Mouse (Mus musculus) heart, adult 2 months (tissue): ENCODE results near the gene Arfgap3. TPM values are rescaled to one million over a fixed set of nuclear protein-coding genes. Genes with fewer than 3 reads are reported as not detected.

Experiments used
- DNase-seq, 2 experiments: peaks; one replicate each; pipeline ENCODE4 v3.0.0; 2021
- H3K27ac ChIP-seq: fragments of 200-600 bp; 2 replicates; pipeline ENCODE4 v1.8.1; 2022
- H3K27me3 ChIP-seq: fragments of 200-500 bp; 2 replicates; pipeline ENCODE4 v1.6.1; 2012; ENCODE audit warnings: mild to moderate bottlenecking, low read length, inconsistent platforms, mixed read lengths; ENCODE audit not compliant: control insufficient read depth, insufficient read depth
- H3K36me3 ChIP-seq: fragments of 200-500 bp; 2 replicates; pipeline ENCODE4 v1.6.1; 2012; ENCODE audit warnings: low read length, inconsistent platforms; ENCODE audit not compliant: control insufficient read depth, insufficient read depth
- H3K4me1 ChIP-seq: fragments of 200-500 bp; 2 replicates; pipeline ENCODE4 v1.6.1; 2011; ENCODE audit warnings: low read length; ENCODE audit not compliant: control insufficient read depth, insufficient read depth
- H3K4me3 ChIP-seq: fragments of 200-600 bp; 2 replicates; pipeline ENCODE4 v1.8.1; 2022
- H3K79me2 ChIP-seq: fragments of 200-500 bp; replicated peaks from 2 replicates; pipeline ENCODE4 v1.6.1; 2012; ENCODE audit warnings: mild to moderate bottlenecking, inconsistent platforms, low read length, moderate library complexity, mixed read lengths; ENCODE audit not compliant: control insufficient read depth, insufficient read depth
- H3K9ac ChIP-seq: fragments of 200-500 bp; 2 replicates; pipeline ENCODE4 v1.6.1; 2012; ENCODE audit warnings: low read depth, mild to moderate bottlenecking, control low read depth, inconsistent platforms, low read length, mixed read lengths
- CTCF ChIP-seq: fragments of 200-600 bp; IDR thresholded peaks from 2 replicates; pipeline ENCODE4 v1.8.1; 2022; ENCODE audit warnings: antibody characterized with exemption, mild to moderate bottlenecking, moderate library complexity
- EP300 ChIP-seq: fragments of 200-500 bp; IDR thresholded peaks from 2 replicates; pipeline ENCODE4 v1.6.1; 2011; ENCODE audit warnings: low read depth, low read length, control low read depth; ENCODE audit not compliant: insufficient read depth
- POLR2A ChIP-seq: fragments of 200-500 bp; IDR thresholded peaks from 2 replicates; pipeline ENCODE4 v1.6.1; 2011; ENCODE audit warnings: mild to moderate bottlenecking, low read depth, low read length, control low read depth; ENCODE audit not compliant: insufficient read depth
- WGBS: fragments of 180-500 bp; shearing (Covaris S2); methylation state at CpG from one replicate; pipeline ENCODE4 v1.1.7; 2018; 5-methylcytosine and 5-hydroxymethylcytosine counted together
- intact Hi-C: fragments of 180-260 bp; cut with DNase I; formaldehyde crosslinking; loops from one replicate; pipeline ENCODE4 v1.15.1; 2025
- polyA plus RNA-seq: library from polyadenylated mRNA; depleted of rRNA; stranded (reverse); fragments of >200 nt; gene quantifications from 2 replicates; pipeline ENCODE4 v1.2.3, GENCODE M21; 2012
- total RNA-seq, 2 experiments: library from RNA; stranded (reverse); gene quantifications; 2 replicates each; pipeline ENCODE4 v1.2.3; 2021

Arfgap3 gene
- total and polyA plus RNA-seq, 3 experiments, result 9.6 to 12.2 (median 9.8) TPM

- no peak overlapping the region for H3K4me3 ChIP-seq
- no peak overlapping the region for H3K9ac ChIP-seq
- H3K27ac ChIP-seq, result peak overlapping the region; percentile 85
- WGBS, result 53% methylated on average over 13 of the region's 13 CpGs
- no peaks in the 10 kb centered on the region for H3K36me3 ChIP-seq
- H3K4me1 ChIP-seq, result peaks cover 18% of the 10 kb centered on the region
- no peaks in the 10 kb centered on the region for H3K27me3 ChIP-seq
- intact Hi-C loops, result loop anchor here (2.0 kb wide), 1 partner anchor 24 kb away; no protein-coding TSS in a partner anchor
- no peak for TF ChIP-seq EP300
- TF ChIP-seq CTCF, result no peak
- TF ChIP-seq POLR2A, result no peak
- peak; percentile 37 to 44 for DNase-seq
- H3K79me2 ChIP-seq, result no peaks in the 10 kb centered on the region
Observed at GRCm38 (mm10) chr15:83292261-83293056, 57.6 kb downstream of the Arfgap3 start.

GRCm38 (mm10) chr15:83290899-83291298 is 59.1 kb downstream of the Arfgap3 start:
- H3K4me1 ChIP-seq, result peaks cover 18% of the 10 kb centered on the region
- no peaks in the 10 kb centered on the region for H3K36me3 ChIP-seq
- no peak overlapping the region for H3K4me3 ChIP-seq
- H3K27ac ChIP-seq, result no peak overlapping the region
- WGBS, result 85% methylated on average over 2 of the region's 2 CpGs
- TF ChIP-seq CTCF, result no peak
- no peak for TF ChIP-seq EP300
- no peak for TF ChIP-seq POLR2A
- H3K79me2 ChIP-seq, result no peaks in the 10 kb centered on the region
- no peak overlapping the region for H3K9ac ChIP-seq
- intact Hi-C loops, result no loop called here
- no peaks in the 10 kb centered on the region for H3K27me3 ChIP-seq
- DNase-seq, result no peak

- WGBS, result 59% methylated on average over 8 of the region's 8 CpGs
- intact Hi-C loops, result no loop called here
- Histone ChIP-seq H3K27ac (no peak overlapping the region), H3K36me3 (no peaks in the 10 kb centered on the region), H3K9ac (no peak overlapping the region), H3K4me3 (no peak overlapping the region), H3K79me2 (no peaks in the 10 kb centered on the region), H3K27me3 (no peaks in the 10 kb centered on the region), H3K4me1 (no peaks in the 10 kb centered on the region)
- no peak for TF ChIP-seq POLR2A
- no peak for TF ChIP-seq EP300
- no peak for TF ChIP-seq CTCF
- DNase-seq, result no peak
Observed at GRCm38 (mm10) chr15:83284828-83285227, 65.2 kb downstream of the Arfgap3 start.

- intact Hi-C loops, result no loop called here
- DNase-seq, result no peak
- no peak overlapping the region for H3K9ac ChIP-seq
- no peaks in the 10 kb centered on the region for H3K27me3 ChIP-seq
- no peaks in the 10 kb centered on the region for H3K36me3 ChIP-seq
- no peaks in the 10 kb centered on the region for H3K79me2 ChIP-seq
- no peak overlapping the region for H3K27ac ChIP-seq
- H3K4me3 ChIP-seq, result no peak overlapping the region
- TF ChIP-seq CTCF (no peak), EP300 (no peak), POLR2A (no peak)
- 73% methylated on average over 5 of the region's 5 CpGs for WGBS
- H3K4me1 ChIP-seq, result no peaks in the 10 kb centered on the region
Observed at GRCm38 (mm10) chr15:83282397-83282796, 67.7 kb downstream of the Arfgap3 start.

- no peak overlapping the region for H3K27ac ChIP-seq
- H3K9ac ChIP-seq, result no peak overlapping the region
- H3K4me3 ChIP-seq, result no peak overlapping the region
- no peaks in the 10 kb centered on the region for H3K27me3 ChIP-seq
- no peaks in the 10 kb centered on the region for H3K4me1 ChIP-seq
- no peak for DNase-seq
- no peaks in the 10 kb centered on the region for H3K36me3 ChIP-seq
- TF ChIP-seq CTCF (no peak), POLR2A (no peak), EP300 (no peak)
- no peaks in the 10 kb centered on the region for H3K79me2 ChIP-seq
- intact Hi-C loops, result no loop called here
- 72% methylated on average over 11 of the region's 11 CpGs for WGBS
Observed at GRCm38 (mm10) chr15:83281303-83281702, 68.7 kb downstream of the Arfgap3 start.

GRCm38 (mm10) chr15:83278579-83278978 is 71.5 kb downstream of the Arfgap3 start:
- H3K9ac ChIP-seq, result no peak overlapping the region
- no peaks in the 10 kb centered on the region for H3K79me2 ChIP-seq
- intact Hi-C loops, result no loop called here
- no peak for DNase-seq
- H3K4me1 ChIP-seq, result no peaks in the 10 kb centered on the region
- no peaks in the 10 kb centered on the region for H3K27me3 ChIP-seq
- no peak overlapping the region for H3K4me3 ChIP-seq
- WGBS, result 84% methylated on average over 5 of the region's 5 CpGs
- no peak for TF ChIP-seq POLR2A
- TF ChIP-seq EP300, result no peak
- no peaks in the 10 kb centered on the region for H3K36me3 ChIP-seq
- H3K27ac ChIP-seq, result no peak overlapping the region
